Mouse (Mus musculus): ENCODE data around the gene Mok. TPM values are rescaled to one million over a fixed set of nuclear protein-coding genes. Genes with fewer than 3 reads are reported as not detected.
A peak's percentile ranks its signal among the peaks of the same experiment; 100 is the strongest.

Gene Mok
- polyA plus RNA-seq, 1 experiment: 0.35 TPM

- Histone ChIP-seq H3K36me3 (ENCODE audit: control insufficient read depth, insufficient read depth, low read length) (peaks cover 4% of the 10 kb centered on the region), H3K27me3 (ENCODE audit: control insufficient read depth, insufficient read depth, low read length) (no peaks in the 10 kb centered on the region), H3K4me1 (ENCODE audit: control insufficient read depth, insufficient read depth, insufficient read length) (no peaks in the 10 kb centered on the region), H3K4me3 (ENCODE audit: extremely low read depth, insufficient read depth, insufficient read length) (no peak overlapping the region), H3K27ac (ENCODE audit: insufficient read depth, low read length) (no peak overlapping the region)
- TF ChIP-seq POLR2A (IDR thresholded peaks at IDR 0.05; ENCODE audit: low read depth, low read length) (no peak), CTCF (IDR thresholded peaks at IDR 0.05; ENCODE audit: extremely low read depth, insufficient read depth, insufficient read length, insufficient replicate concordance) (no peak)
- 95% methylated on average over 4 of the region's 4 CpGs for WGBS
- DNase-seq (ENCODE audit: low read depth in 1 of 2, low spot score in 2 of 2): no peak
Measured at GRCm38 (mm10) chr12:110790580-110790979, 50.2 kb downstream of the Mok start.

DNA sequence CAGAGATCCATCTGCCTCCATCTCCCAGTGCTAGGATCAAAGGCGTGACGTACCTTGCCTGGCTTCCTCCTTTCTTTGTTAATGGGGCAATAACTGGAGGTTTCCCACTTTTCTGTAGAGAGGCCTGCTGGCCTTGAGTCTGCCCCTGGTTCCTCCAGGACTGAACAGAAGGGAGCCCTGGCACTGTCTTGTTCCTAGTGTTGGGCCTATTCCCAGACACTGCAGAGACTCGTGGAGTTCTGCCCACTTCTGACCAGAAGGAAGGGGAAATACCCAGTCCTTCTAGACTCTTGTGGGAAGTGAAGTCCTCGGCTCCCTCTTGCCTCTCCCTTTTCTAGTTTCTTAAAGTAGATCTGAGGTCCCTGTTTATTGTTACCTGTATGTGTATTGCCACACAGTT is 54.5 kb downstream of the Mok start:
- Histone ChIP-seq H3K27ac (ENCODE audit: insufficient read depth, low read length) (no peak overlapping the region), H3K4me3 (ENCODE audit: extremely low read depth, insufficient read depth, insufficient read length) (no peak overlapping the region), H3K36me3 (ENCODE audit: control insufficient read depth, insufficient read depth, low read length) (peaks cover 5% of the 10 kb centered on the region), H3K4me1 (ENCODE audit: control insufficient read depth, insufficient read depth, insufficient read length) (no peaks in the 10 kb centered on the region), H3K27me3 (ENCODE audit: control insufficient read depth, insufficient read depth, low read length) (no peaks in the 10 kb centered on the region)
- no peak for DNase-seq (ENCODE audit: low read depth in 1 of 2, low spot score in 2 of 2)
- no peak for TF ChIP-seq CTCF (IDR thresholded peaks at IDR 0.05; ENCODE audit: extremely low read depth, insufficient read depth, insufficient read length, insufficient replicate concordance)
- no peak for TF ChIP-seq POLR2A (IDR thresholded peaks at IDR 0.05; ENCODE audit: low read depth, low read length)
- whole genome bisulfite sequencing: 80% methylated on average over 4 of the region's 4 CpGs

GRCm38 (mm10) chr12:110784211-110784610 is 56.5 kb downstream of the Mok start:
- TF ChIP-seq CTCF (IDR thresholded peaks at IDR 0.05; ENCODE audit: extremely low read depth, insufficient read depth, insufficient read length, insufficient replicate concordance) (no peak), POLR2A (IDR thresholded peaks at IDR 0.05; ENCODE audit: low read depth, low read length) (no peak)
- no peak for DNase-seq (ENCODE audit: low read depth in 1 of 2, low spot score in 2 of 2)
- Histone ChIP-seq H3K4me3 (ENCODE audit: extremely low read depth, insufficient read depth, insufficient read length) (no peak overlapping the region), H3K4me1 (ENCODE audit: control insufficient read depth, insufficient read depth, insufficient read length) (no peaks in the 10 kb centered on the region; the same call in 1 of the 2 replicates), H3K27me3 (ENCODE audit: control insufficient read depth, insufficient read depth, low read length) (no peaks in the 10 kb centered on the region), H3K36me3 (ENCODE audit: control insufficient read depth, insufficient read depth, low read length) (peaks cover 13% of the 10 kb centered on the region), H3K27ac (ENCODE audit: insufficient read depth, low read length) (no peak overlapping the region)
- 81% methylated on average over 2 of the region's 2 CpGs for WGBS

GRCm38 (mm10) chr12:110782278-110782677 is 58.5 kb downstream of the Mok start:
- no peak for DNase-seq (ENCODE audit: low read depth in 1 of 2, low spot score in 2 of 2)
- WGBS: 82% methylated on average over 1 of the region's 1 CpGs
- TF ChIP-seq POLR2A (IDR thresholded peaks at IDR 0.05; ENCODE audit: low read depth, low read length): no peak
- TF ChIP-seq CTCF (IDR thresholded peaks at IDR 0.05; ENCODE audit: extremely low read depth, insufficient read depth, insufficient read length, insufficient replicate concordance): no peak
- no peak overlapping the region for H3K4me3 ChIP-seq (ENCODE audit: extremely low read depth, insufficient read depth, insufficient read length)
- H3K4me1 ChIP-seq (ENCODE audit: control insufficient read depth, insufficient read depth, insufficient read length): peaks cover 8% of the 10 kb centered on the region; the same call in 1 of the 2 replicates
- no peak overlapping the region for H3K27ac ChIP-seq (ENCODE audit: insufficient read depth, low read length)
- H3K27me3 ChIP-seq (ENCODE audit: control insufficient read depth, insufficient read depth, low read length): no peaks in the 10 kb centered on the region
- peaks cover 13% of the 10 kb centered on the region for H3K36me3 ChIP-seq (ENCODE audit: control insufficient read depth, insufficient read depth, low read length)

DNA sequence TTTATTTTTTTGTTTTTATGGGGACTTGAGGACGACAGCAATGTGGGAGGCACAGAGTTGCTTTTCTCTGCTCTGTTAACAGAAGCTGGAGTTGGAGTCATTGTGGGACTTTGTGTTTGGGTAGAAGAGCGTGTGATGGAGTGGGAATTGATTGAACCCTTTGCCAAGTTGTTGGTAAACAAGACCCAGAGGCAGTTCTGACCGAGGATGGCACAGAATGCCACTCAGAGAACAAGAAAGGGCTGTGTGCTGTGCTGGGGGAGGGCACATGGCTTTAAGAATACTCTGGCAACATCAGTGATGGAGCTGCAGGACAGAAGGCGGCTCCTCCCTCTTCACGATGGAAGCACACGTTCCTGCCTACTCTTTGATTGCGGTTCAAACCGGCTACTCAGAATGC is 59.6 kb downstream of the Mok start:
- WGBS: 93% methylated on average over 8 of the region's 8 CpGs
- Histone ChIP-seq H3K36me3 (ENCODE audit: control insufficient read depth, insufficient read depth, low read length) (peaks cover 11% of the 10 kb centered on the region), H3K4me1 (ENCODE audit: control insufficient read depth, insufficient read depth, insufficient read length) (peaks cover 9% of the 10 kb centered on the region; the same call in 1 of the 2 replicates), H3K4me3 (ENCODE audit: extremely low read depth, insufficient read depth, insufficient read length) (no peak overlapping the region), H3K27me3 (ENCODE audit: control insufficient read depth, insufficient read depth, low read length) (no peaks in the 10 kb centered on the region), H3K27ac (ENCODE audit: insufficient read depth, low read length) (no peak overlapping the region)
- no peak for DNase-seq (ENCODE audit: low read depth in 1 of 2, low spot score in 2 of 2)
- TF ChIP-seq POLR2A (IDR thresholded peaks at IDR 0.05; ENCODE audit: low read depth, low read length) (no peak), CTCF (IDR thresholded peaks at IDR 0.05; ENCODE audit: extremely low read depth, insufficient read depth, insufficient read length, insufficient replicate concordance) (no peak)

DNA sequence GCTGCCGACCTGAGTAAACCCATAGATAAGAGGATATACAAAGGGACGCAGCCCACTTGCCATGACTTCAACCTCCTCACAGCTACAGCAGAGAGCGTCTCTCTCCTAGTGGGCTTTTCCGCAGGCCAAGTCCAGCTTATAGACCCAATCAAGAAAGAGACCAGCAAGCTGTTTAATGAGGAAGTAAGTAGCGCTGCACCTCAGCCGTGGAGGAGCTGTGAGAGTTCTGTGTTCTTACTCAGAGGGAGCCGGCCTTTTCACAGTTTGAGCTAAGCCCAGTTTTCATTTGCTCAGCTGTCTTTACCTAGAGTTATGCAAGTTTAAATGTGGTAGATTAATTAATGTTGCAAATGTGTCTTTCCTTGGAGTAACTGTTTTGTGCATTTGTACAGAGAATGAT is 61.4 kb downstream of the Mok start:
- TF ChIP-seq CTCF (IDR thresholded peaks at IDR 0.05; ENCODE audit: extremely low read depth, insufficient read depth, insufficient read length, insufficient replicate concordance) (no peak), POLR2A (IDR thresholded peaks at IDR 0.05; ENCODE audit: low read depth, low read length) (no peak)
- H3K4me3 ChIP-seq (ENCODE audit: extremely low read depth, insufficient read depth, insufficient read length): no peak overlapping the region
- 53% methylated on average over 7 of the region's 7 CpGs for WGBS
- H3K36me3 ChIP-seq (ENCODE audit: control insufficient read depth, insufficient read depth, low read length): peaks cover 11% of the 10 kb centered on the region
- DNase-seq (ENCODE audit: low read depth in 1 of 2, low spot score in 2 of 2): peak in 1 of 2 experiments; percentile 17
- peaks cover 12% of the 10 kb centered on the region; the same call in 1 of the 2 replicates for H3K4me1 ChIP-seq (ENCODE audit: control insufficient read depth, insufficient read depth, insufficient read length)
- H3K27me3 ChIP-seq (ENCODE audit: control insufficient read depth, insufficient read depth, low read length): no peaks in the 10 kb centered on the region
- no peak overlapping the region for H3K27ac ChIP-seq (ENCODE audit: insufficient read depth, low read length)

- WGBS: 28% methylated on average over 5 of the region's 5 CpGs
- DNase-seq (ENCODE audit: low read depth in 1 of 2, low spot score in 2 of 2): peak; percentile 33 to 50
- Histone ChIP-seq H3K4me1 (ENCODE audit: control insufficient read depth, insufficient read depth, insufficient read length) (peaks cover 12% of the 10 kb centered on the region; the same call in 1 of the 2 replicates), H3K27ac (ENCODE audit: insufficient read depth, low read length) (peak overlapping the region; percentile 51; the same call in 1 of the 2 replicates), H3K36me3 (ENCODE audit: control insufficient read depth, insufficient read depth, low read length) (peaks cover 11% of the 10 kb centered on the region), H3K27me3 (ENCODE audit: control insufficient read depth, insufficient read depth, low read length) (no peaks in the 10 kb centered on the region), H3K4me3 (ENCODE audit: extremely low read depth, insufficient read depth, insufficient read length) (no peak overlapping the region)
- TF ChIP-seq CTCF (IDR thresholded peaks at IDR 0.05; ENCODE audit: extremely low read depth, insufficient read depth, insufficient read length, insufficient replicate concordance) (no peak), POLR2A (IDR thresholded peaks at IDR 0.05; ENCODE audit: low read depth, low read length) (no peak)
Measured at GRCm38 (mm10) chr12:110777853-110778252, 62.9 kb downstream of the Mok start.

Measured in spleen, adult 2 months (tissue).